Mouse (Mus musculus): ENCODE data around the gene Lrmda. TPM values are rescaled to one million over a fixed set of nuclear protein-coding genes. Genes with fewer than 3 reads are reported as not detected.

The Lrmda gene
- total RNA-seq, 2 experiments from 2014 or later, result 2.3 to 3.1 TPM

GRCm38 (mm10) chr14:22037498-22038131 is 18.1 kb downstream of the Lrmda start:
- no peak for DNase-seq (ENCODE audit: low spot score)

DNA sequence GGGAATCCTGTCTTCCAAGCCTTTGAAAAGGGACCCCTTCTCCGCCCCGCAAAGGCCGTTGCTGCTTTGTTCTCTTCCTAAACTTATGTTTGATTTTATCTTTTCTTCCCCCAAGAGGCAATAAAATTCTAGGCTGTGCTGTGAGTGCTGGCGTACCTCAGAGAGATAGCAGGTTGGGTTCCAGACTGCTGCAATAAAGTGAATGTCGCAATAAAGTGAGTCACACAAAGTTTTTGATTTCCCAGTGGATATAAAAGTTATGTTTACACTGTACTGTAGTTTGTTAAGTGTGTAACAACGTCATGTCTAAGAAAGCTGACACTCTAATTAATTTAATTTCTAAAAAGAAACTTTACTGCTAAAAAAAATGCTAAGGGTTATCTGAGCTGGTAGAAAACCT is 22.6 kb downstream of the Lrmda start:
- DNase-seq (ENCODE audit: low spot score), result no peak

DNA sequence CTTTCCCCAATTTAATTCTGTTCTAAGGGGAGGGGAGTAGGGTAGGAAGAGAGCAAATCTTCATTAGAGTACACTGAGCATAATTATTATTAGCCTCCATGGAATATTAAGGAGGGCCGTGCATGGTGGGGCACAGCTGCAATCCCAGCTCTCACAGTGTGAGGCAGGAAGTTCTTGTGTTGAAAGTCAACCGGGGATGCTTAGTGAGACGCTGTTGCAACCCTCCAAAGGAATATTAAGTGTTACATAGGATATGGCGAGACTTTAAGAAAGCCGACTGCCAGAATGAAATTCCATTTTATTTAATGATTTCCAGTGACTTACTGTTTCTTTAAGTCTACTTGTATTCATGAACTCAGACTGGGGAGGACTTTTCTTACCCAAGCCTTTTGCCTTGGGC is 23.9 kb downstream of the Lrmda start:
- DNase-seq (ENCODE audit: low spot score), result no peak

GRCm38 (mm10) chr14:22046262-22046856 is 26.8 kb downstream of the Lrmda start:
- DNase-seq (ENCODE audit: low spot score), result no peak

DNA sequence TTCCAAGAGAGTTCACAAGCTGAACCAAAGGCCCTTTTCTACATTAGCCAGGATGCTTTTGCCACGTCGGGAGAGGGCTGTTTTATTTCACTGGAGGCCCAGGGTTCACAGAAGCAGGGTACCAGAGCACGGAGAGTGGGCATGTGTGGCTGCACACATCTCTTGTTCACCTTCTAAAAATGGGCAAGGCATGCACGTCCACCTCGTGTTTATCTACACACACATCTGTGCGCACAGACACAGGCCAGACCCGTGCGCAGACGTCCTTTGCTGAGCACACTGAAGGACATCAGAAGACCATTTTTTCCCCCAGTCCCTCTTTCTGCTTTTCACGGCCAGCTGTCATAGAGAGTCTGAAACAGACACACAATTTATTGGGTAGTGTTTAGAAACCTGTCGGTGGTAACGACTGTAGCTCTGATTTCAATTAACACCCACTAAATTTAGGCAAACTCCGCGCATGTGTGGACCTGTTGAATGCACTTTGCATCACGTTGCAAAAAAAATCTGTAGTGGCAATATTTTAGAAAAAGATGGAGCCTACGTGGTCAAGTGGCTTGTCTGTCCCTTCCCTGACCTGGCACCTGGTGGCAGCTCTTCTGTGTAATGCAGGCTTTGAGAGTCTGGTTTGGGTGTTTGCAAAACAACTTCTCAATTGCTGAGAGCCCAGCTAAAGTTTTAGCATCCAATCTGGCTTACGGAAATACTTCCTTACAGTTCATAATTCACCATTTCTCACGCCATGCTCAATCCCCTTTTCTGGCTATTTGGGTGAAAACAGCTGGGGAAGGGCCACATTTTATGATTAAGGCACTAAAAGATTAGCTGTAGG is 28.8 kb downstream of the Lrmda start:
- no peak for DNase-seq (ENCODE audit: low spot score)

- DNase-seq (ENCODE audit: low spot score), result no peak
Observed at GRCm38 (mm10) chr14:22048900-22049199, 29.3 kb downstream of the Lrmda start.

DNA sequence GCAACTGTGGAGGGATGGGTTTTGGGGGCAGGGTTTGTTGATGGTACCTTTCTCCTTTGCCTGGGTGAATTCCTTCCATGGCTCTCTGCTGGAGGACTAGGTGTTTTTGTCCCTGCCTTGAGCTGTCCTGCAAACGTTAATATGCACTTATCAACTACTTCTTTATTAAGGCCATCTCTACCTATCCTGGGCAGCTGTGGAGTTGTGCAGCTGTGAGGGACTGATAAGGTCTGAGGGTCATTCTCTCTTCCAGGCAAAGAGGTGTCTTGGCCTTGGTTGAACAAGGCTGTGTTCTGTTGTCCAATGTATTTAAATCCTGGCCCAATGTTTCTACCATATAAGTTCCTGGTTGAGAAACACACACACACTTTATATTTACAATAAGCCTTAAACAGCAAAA is 29.8 kb downstream of the Lrmda start:
- no peak for DNase-seq (ENCODE audit: low spot score)

GRCm38 (mm10) chr14:22051941-22052664 is 32.6 kb downstream of the Lrmda start:
- DNase-seq (ENCODE audit: low spot score), result peak; percentile 18

GRCm38 (mm10) chr14:22055630-22056029 is 36.1 kb downstream of the Lrmda start:
- no peak for DNase-seq (ENCODE audit: low spot score)

DNA sequence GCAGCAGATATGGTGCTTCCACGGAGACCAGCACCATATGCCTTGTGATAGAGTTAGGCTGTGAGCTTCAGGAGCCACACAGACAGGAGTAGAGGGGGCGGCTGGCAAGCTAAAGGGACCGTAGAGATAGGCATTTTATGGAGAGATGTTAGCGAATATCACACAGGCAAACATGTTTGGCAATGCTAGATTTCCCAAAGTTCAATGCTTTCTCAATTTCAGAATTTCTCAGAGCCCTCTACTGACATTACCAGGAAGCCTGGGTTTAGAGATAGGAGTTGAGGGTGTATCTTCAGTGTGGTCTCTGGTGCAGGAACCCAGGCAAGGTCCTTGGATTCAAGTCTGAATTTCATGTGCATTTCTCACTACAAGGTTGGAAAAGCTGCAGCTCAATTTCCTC is 36.7 kb downstream of the Lrmda start:
- DNase-seq (ENCODE audit: low spot score), result no peak

DNA sequence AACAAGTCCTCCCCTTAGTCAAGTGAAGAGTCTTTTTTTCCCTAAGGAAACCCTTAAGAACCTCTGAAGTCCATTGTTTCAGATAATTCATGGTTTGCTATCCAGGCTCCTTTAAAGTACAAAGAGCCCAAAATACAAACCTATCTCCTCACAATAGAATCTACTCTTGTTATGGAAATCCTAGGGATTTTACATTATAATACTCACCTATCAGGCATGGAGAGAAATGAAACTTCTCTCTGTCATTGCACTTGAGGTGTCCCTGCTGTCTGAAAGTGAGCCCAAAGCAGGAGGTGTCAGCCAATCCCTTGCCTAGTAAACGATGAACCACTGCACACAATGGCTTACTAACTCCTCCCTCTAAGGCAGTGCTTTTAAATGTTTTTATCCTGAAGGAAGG is 39.2 kb downstream of the Lrmda start:
- no peak for DNase-seq (ENCODE audit: low spot score)

- no peak for DNase-seq (ENCODE audit: low spot score)
Observed at GRCm38 (mm10) chr14:22059348-22059861, 39.9 kb downstream of the Lrmda start.

DNA sequence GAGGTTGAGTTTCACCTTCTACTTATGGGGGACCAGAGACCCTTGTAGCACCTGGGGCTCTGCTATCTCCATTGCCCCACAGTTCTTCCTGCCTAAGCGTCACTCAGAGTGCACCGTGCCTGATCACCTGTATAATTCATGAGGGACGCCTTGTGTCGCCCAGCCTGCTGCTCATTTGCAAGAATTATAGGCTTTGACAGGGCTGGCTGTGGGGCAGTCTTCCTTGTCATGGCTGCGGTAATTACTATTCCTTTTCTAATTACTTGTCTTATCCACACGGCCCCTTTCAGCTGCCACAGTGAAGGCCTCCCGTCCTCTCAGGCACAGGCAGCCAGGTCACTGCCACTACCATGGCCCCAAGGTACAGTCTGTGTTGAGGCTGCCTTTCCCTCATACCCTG is 41.3 kb downstream of the Lrmda start:
- no peak for DNase-seq (ENCODE audit: low spot score)

GRCm38 (mm10) chr14:22062117-22062855 is 42.8 kb downstream of the Lrmda start:
- no peak for DNase-seq (ENCODE audit: low spot score)

DNA sequence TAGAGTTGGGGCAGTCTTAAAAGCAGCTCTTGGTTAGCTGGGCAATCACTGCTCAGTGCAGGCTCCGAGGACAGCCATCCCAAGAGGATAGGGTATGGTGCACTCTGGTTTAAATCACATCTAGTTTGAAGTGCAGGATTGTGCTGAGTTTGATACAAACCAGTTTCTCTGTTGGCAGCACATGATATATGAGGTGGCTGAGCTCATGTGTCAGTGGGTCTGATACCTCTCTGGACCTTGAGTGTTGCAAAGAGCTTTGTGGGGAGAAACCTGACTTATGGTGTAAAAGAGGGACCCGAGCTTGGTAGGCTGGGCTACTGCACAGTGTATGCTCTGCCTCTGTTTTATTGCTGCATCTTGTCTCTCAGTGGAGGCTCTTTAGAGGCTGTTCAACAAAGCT is 49.7 kb downstream of the Lrmda start:
- DNase-seq (ENCODE audit: low spot score), result no peak

DNA sequence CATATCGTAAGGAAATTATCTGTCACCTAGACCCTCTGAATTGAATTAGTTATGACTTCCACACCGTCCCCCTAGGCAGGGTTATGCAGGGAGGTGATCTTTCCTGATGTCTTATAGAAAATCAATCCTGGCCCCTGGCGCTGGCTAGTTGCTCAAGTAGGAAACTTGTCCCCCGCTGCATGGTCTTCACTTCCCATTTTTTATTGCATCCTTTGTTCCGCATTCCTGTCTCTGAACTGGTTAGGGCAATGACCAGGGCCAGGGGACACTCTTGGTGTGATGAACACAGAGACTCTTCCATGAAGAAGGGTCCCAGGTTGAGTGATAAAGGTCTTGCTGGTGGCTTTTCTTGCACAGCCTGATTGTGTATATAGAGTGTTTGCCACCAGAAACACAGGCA is 53.9 kb downstream of the Lrmda start:
- DNase-seq (ENCODE audit: low spot score), result no peak

DNA sequence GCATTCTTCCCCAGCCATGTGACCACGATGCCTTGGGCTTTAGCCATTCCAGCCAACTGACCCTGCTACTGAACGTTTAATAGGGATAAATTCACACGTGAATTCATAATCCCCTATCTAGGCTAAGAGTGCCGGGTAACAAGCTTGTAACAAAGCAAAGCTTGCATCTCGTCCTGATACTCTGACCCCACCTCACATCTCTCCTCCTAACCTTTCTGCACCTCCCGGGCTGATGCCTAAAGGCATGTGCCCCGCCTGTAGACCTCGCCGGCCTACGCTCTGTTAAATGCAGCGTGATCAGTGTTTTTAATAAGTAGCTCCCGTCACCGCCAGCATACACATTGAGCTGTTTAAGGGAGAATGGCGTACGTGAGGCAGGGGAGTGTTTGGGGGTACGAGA is 54.7 kb downstream of the Lrmda start:
- no peak for DNase-seq (ENCODE audit: low spot score)

- no peak for DNase-seq (ENCODE audit: low spot score)
Observed at GRCm38 (mm10) chr14:22083931-22084330, 64.4 kb downstream of the Lrmda start.

- no peak for DNase-seq (ENCODE audit: low spot score)
Observed at GRCm38 (mm10) chr14:22085411-22085810, 65.9 kb downstream of the Lrmda start.

GRCm38 (mm10) chr14:22088604-22089003 is 69.1 kb downstream of the Lrmda start:
- DNase-seq (ENCODE audit: low spot score), result no peak

DNA sequence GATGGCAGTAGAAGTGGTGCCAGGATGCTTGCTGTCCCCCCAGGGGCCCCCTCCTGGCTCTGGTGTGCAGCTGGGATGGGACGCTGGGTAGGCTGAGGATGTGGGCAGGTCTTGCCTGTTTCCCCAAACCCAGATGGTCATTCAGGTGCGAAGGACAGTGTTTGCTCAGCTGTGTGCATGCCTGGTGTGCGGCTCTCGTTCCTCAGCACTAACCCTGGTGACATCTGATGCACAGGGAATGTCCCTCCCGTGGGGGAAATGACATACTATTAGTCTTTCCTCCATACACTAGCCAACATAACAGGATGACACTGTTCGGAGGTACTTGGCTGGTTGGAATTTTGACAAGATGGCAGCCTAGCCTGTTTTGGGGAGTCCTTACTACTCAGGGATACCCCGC is 69.8 kb downstream of the Lrmda start:
- DNase-seq (ENCODE audit: low spot score), result no peak

All from gastrocnemius, adult 18-20 months (tissue).